Mouse (Mus musculus): ENCODE data around the gene Sox5. TPM values are rescaled to one million over a fixed set of nuclear protein-coding genes. Genes with fewer than 3 reads are reported as not detected.

The Sox5 gene
- total and polyA plus RNA-seq, 2 experiments from 2014 or later: 2.1 to 3.2 TPM

GRCm38 (mm10) chr6:143918405-143918947 lies 863.3 kb downstream of the Sox5 start:
- no peak overlapping the region for H3K4me3 ChIP-seq (ENCODE audit: low read depth, low read length)
- TF ChIP-seq EP300 (IDR thresholded peaks at IDR 0.05; ENCODE audit: low read depth) (no peak), CTCF (IDR thresholded peaks at IDR 0.05; ENCODE audit: low read depth) (no peak)
- H3K4me1 ChIP-seq (ENCODE audit: control insufficient read depth, insufficient read depth): no peaks in the 10 kb centered on the region
- no peaks in the 10 kb centered on the region for H3K9me3 ChIP-seq (replicated peaks; ENCODE audit: control insufficient read depth, low read length)
- no peak for ATAC-seq (ENCODE audit: insufficient read depth, low read depth)
- 83% methylated on average over 16 of the region's 16 CpGs for WGBS
- H3K36me3 ChIP-seq (replicated peaks; ENCODE audit: control insufficient read depth, insufficient read depth, low read length): no peaks in the 10 kb centered on the region
- H3K27me3 ChIP-seq (ENCODE audit: control insufficient read depth, insufficient read depth, low read length): no peaks in the 10 kb centered on the region
- H3K27ac ChIP-seq (ENCODE audit: low read depth): no peak overlapping the region
- H3K4me2 ChIP-seq (ENCODE audit: low read depth, low read length): no peak overlapping the region
- no peak overlapping the region for H3K9ac ChIP-seq (replicated peaks; ENCODE audit: low read depth, low read length)
- no peak for DNase-seq (ENCODE audit: low spot score)

- H3K27me3 ChIP-seq (ENCODE audit: control insufficient read depth, insufficient read depth, low read length): no peaks in the 10 kb centered on the region
- no peak overlapping the region for H3K9ac ChIP-seq (replicated peaks; ENCODE audit: low read depth, low read length)
- no peak overlapping the region for H3K27ac ChIP-seq (ENCODE audit: low read depth)
- DNase-seq (ENCODE audit: low spot score) (no peak), ATAC-seq (ENCODE audit: insufficient read depth, low read depth) (no peak)
- no peak overlapping the region for H3K4me3 ChIP-seq (ENCODE audit: low read depth, low read length)
- no peaks in the 10 kb centered on the region for H3K36me3 ChIP-seq (replicated peaks; ENCODE audit: control insufficient read depth, insufficient read depth, low read length)
- H3K9me3 ChIP-seq (replicated peaks; ENCODE audit: control insufficient read depth, low read length): no peaks in the 10 kb centered on the region
- 70% methylated on average over 10 of the region's 10 CpGs for WGBS
- H3K4me1 ChIP-seq (ENCODE audit: control insufficient read depth, insufficient read depth): no peaks in the 10 kb centered on the region
- no peak overlapping the region for H3K4me2 ChIP-seq (ENCODE audit: low read depth, low read length)
- TF ChIP-seq EP300 (IDR thresholded peaks at IDR 0.05; ENCODE audit: low read depth) (no peak), CTCF (IDR thresholded peaks at IDR 0.05; ENCODE audit: low read depth) (no peak)
Observed at GRCm38 (mm10) chr6:143916152-143916735, 865.5 kb downstream of the Sox5 start.

GRCm38 (mm10) chr6:143915686-143916085 lies 866.1 kb downstream of the Sox5 start:
- no peak for ATAC-seq (ENCODE audit: insufficient read depth, low read depth)
- H3K4me1 ChIP-seq (ENCODE audit: control insufficient read depth, insufficient read depth): no peaks in the 10 kb centered on the region
- H3K9me3 ChIP-seq (replicated peaks; ENCODE audit: control insufficient read depth, low read length): no peaks in the 10 kb centered on the region
- 81% methylated on average over 3 of the region's 3 CpGs for WGBS
- TF ChIP-seq CTCF (IDR thresholded peaks at IDR 0.05; ENCODE audit: low read depth): no peak
- TF ChIP-seq EP300 (IDR thresholded peaks at IDR 0.05; ENCODE audit: low read depth): no peak
- DNase-seq (ENCODE audit: low spot score): no peak
- H3K36me3 ChIP-seq (replicated peaks; ENCODE audit: control insufficient read depth, insufficient read depth, low read length): no peaks in the 10 kb centered on the region
- no peaks in the 10 kb centered on the region for H3K27me3 ChIP-seq (ENCODE audit: control insufficient read depth, insufficient read depth, low read length)
- H3K4me2 ChIP-seq (ENCODE audit: low read depth, low read length): no peak overlapping the region
- no peak overlapping the region for H3K4me3 ChIP-seq (ENCODE audit: low read depth, low read length)
- H3K9ac ChIP-seq (replicated peaks; ENCODE audit: low read depth, low read length): no peak overlapping the region
- no peak overlapping the region for H3K27ac ChIP-seq (ENCODE audit: low read depth)

GRCm38 (mm10) chr6:143912316-143912715 lies 869.5 kb downstream of the Sox5 start:
- Histone ChIP-seq H3K27me3 (ENCODE audit: control insufficient read depth, insufficient read depth, low read length) (no peaks in the 10 kb centered on the region), H3K4me2 (ENCODE audit: low read depth, low read length) (no peak overlapping the region), H3K4me3 (ENCODE audit: low read depth, low read length) (no peak overlapping the region), H3K27ac (ENCODE audit: low read depth) (no peak overlapping the region), H3K9ac (replicated peaks; ENCODE audit: low read depth, low read length) (no peak overlapping the region), H3K9me3 (replicated peaks; ENCODE audit: control insufficient read depth, low read length) (no peaks in the 10 kb centered on the region), H3K36me3 (replicated peaks; ENCODE audit: control insufficient read depth, insufficient read depth, low read length) (no peaks in the 10 kb centered on the region), H3K4me1 (ENCODE audit: control insufficient read depth, insufficient read depth) (no peaks in the 10 kb centered on the region)
- 88% methylated on average over 3 of the region's 3 CpGs for WGBS
- TF ChIP-seq CTCF (IDR thresholded peaks at IDR 0.05; ENCODE audit: low read depth): no peak
- TF ChIP-seq EP300 (IDR thresholded peaks at IDR 0.05; ENCODE audit: low read depth): no peak
- ATAC-seq (ENCODE audit: insufficient read depth, low read depth) (no peak), DNase-seq (ENCODE audit: low spot score) (no peak)

GRCm38 (mm10) chr6:143904693-143905031 lies 877.1 kb downstream of the Sox5 start:
- Histone ChIP-seq H3K36me3 (replicated peaks; ENCODE audit: control insufficient read depth, insufficient read depth, low read length) (no peaks in the 10 kb centered on the region), H3K9me3 (replicated peaks; ENCODE audit: control insufficient read depth, low read length) (no peaks in the 10 kb centered on the region), H3K27me3 (ENCODE audit: control insufficient read depth, insufficient read depth, low read length) (no peaks in the 10 kb centered on the region), H3K27ac (ENCODE audit: low read depth) (no peak overlapping the region), H3K9ac (replicated peaks; ENCODE audit: low read depth, low read length) (no peak overlapping the region), H3K4me3 (ENCODE audit: low read depth, low read length) (no peak overlapping the region), H3K4me1 (ENCODE audit: control insufficient read depth, insufficient read depth) (no peaks in the 10 kb centered on the region), H3K4me2 (ENCODE audit: low read depth, low read length) (no peak overlapping the region)
- DNase-seq (ENCODE audit: low spot score) (no peak), ATAC-seq (ENCODE audit: insufficient read depth, low read depth) (no peak)
- TF ChIP-seq EP300 (IDR thresholded peaks at IDR 0.05; ENCODE audit: low read depth) (no peak), CTCF (IDR thresholded peaks at IDR 0.05; ENCODE audit: low read depth) (no peak)

Data from heart, postnatal 0 days (tissue).